Mouse (Mus musculus): ENCODE results near the gene Pex6. TPM values are rescaled to one million over a fixed set of nuclear protein-coding genes. Genes with fewer than 3 reads are reported as not detected.

Pex6 gene
- 8.1 and 10.4 TPM in 2 replicates for polyA plus RNA-seq (2015; fragmentation: Nextera tagmentation; extraction: Ambion mirVana)

- Histone ChIP-seq H3K27me3 (ENCODE audit: control insufficient read depth, insufficient read depth, low read depth, low read length) (no peaks in the 10 kb centered on the region), H3K4me1 (ENCODE audit: control insufficient read depth, low read depth, low read length) (peaks cover 16% of the 10 kb centered on the region), H3K4me3 (ENCODE audit: low read depth, low read length) (peak within 1 kb of the TSS; percentile 99), H3K9ac (ENCODE audit: low read depth, low read length) (peak within 1 kb of the TSS; percentile 95), H3K4me2 (ENCODE audit: low read depth, low read length) (peak within 1 kb of the TSS; percentile 73), H3K9me3 (replicated peaks; ENCODE audit: control insufficient read depth, low read length) (no peaks in the 10 kb centered on the region), H3K27ac (ENCODE audit: low read length) (peak within 1 kb of the TSS; percentile 79), H3K36me3 (ENCODE audit: control insufficient read depth, insufficient read depth) (peaks cover 13% of the 10 kb centered on the region)
- peak; percentile 86 for ATAC-seq (ENCODE audit: low read depth)
- whole genome bisulfite sequencing (ENCODE audit: insufficient replicate concordance) = 7% methylated on average over 36 of the region's 36 CpGs
Measured at GRCm38 (mm10) chr17:46710959-46711597, at the start of gene Pex6. Pex6 (plus strand) TSS chr17:46711463.

GRCm38 (mm10) chr17:46661981-46662380, 49.3 kb upstream of the Pex6 start:
- WGBS (ENCODE audit: insufficient replicate concordance) = 83% methylated on average over 12 of the region's 12 CpGs
- H3K27me3 ChIP-seq (ENCODE audit: control insufficient read depth, insufficient read depth, low read depth, low read length) = no peaks in the 10 kb centered on the region
- peaks cover 8% of the 10 kb centered on the region for H3K36me3 ChIP-seq (ENCODE audit: control insufficient read depth, insufficient read depth)
- no peaks in the 10 kb centered on the region for H3K9me3 ChIP-seq (replicated peaks; ENCODE audit: control insufficient read depth, low read length)
- ATAC-seq (ENCODE audit: low read depth) = no peak
- no peak overlapping the region for H3K4me2 ChIP-seq (ENCODE audit: low read depth, low read length)
- no peak overlapping the region for H3K4me3 ChIP-seq (ENCODE audit: low read depth, low read length)
- H3K9ac ChIP-seq (ENCODE audit: low read depth, low read length) = no peak overlapping the region
- H3K4me1 ChIP-seq (ENCODE audit: control insufficient read depth, low read depth, low read length) = no peaks in the 10 kb centered on the region
- H3K27ac ChIP-seq (ENCODE audit: low read length) = no peak overlapping the region

- H3K9me3 ChIP-seq (replicated peaks; ENCODE audit: control insufficient read depth, low read length) = no peaks in the 10 kb centered on the region
- 77% methylated on average over 5 of the region's 5 CpGs for WGBS (ENCODE audit: insufficient replicate concordance)
Measured at GRCm38 (mm10) chr17:46662730-46663129, 48.5 kb upstream of the Pex6 start.

GRCm38 (mm10) chr17:46667712-46668111, 43.6 kb upstream of the Pex6 start:
- WGBS (ENCODE audit: insufficient replicate concordance) = 88% methylated on average over 16 of the region's 16 CpGs
- Histone ChIP-seq H3K9ac (ENCODE audit: low read depth, low read length) (no peak overlapping the region), H3K36me3 (ENCODE audit: control insufficient read depth, insufficient read depth) (peaks cover 12% of the 10 kb centered on the region), H3K4me2 (ENCODE audit: low read depth, low read length) (no peak overlapping the region), H3K9me3 (replicated peaks; ENCODE audit: control insufficient read depth, low read length) (no peaks in the 10 kb centered on the region), H3K4me3 (ENCODE audit: low read depth, low read length) (no peak overlapping the region), H3K27me3 (ENCODE audit: control insufficient read depth, insufficient read depth, low read depth, low read length) (no peaks in the 10 kb centered on the region), H3K4me1 (ENCODE audit: control insufficient read depth, low read depth, low read length) (peaks cover under 1% of the 10 kb centered on the region), H3K27ac (ENCODE audit: low read length) (no peak overlapping the region)
- ATAC-seq (ENCODE audit: low read depth) = no peak

More at GRCm38 (mm10) chr17:46662730-46663129, 48.5 kb upstream of the Pex6 start:
- no peak overlapping the region for H3K4me2 ChIP-seq (ENCODE audit: low read depth, low read length)
- no peak overlapping the region for H3K27ac ChIP-seq (ENCODE audit: low read length)
- H3K9ac ChIP-seq (ENCODE audit: low read depth, low read length) = no peak overlapping the region
- H3K27me3 ChIP-seq (ENCODE audit: control insufficient read depth, insufficient read depth, low read depth, low read length) = no peaks in the 10 kb centered on the region
- no peak overlapping the region for H3K4me3 ChIP-seq (ENCODE audit: low read depth, low read length)
- no peaks in the 10 kb centered on the region for H3K4me1 ChIP-seq (ENCODE audit: control insufficient read depth, low read depth, low read length)
- H3K36me3 ChIP-seq (ENCODE audit: control insufficient read depth, insufficient read depth) = peaks cover 8% of the 10 kb centered on the region
- ATAC-seq (ENCODE audit: low read depth) = no peak

GRCm38 (mm10) chr17:46669911-46670310, 41.4 kb upstream of the Pex6 start:
- Histone ChIP-seq H3K9me3 (replicated peaks; ENCODE audit: control insufficient read depth, low read length) (no peaks in the 10 kb centered on the region), H3K27me3 (ENCODE audit: control insufficient read depth, insufficient read depth, low read depth, low read length) (no peaks in the 10 kb centered on the region), H3K4me2 (ENCODE audit: low read depth, low read length) (no peak overlapping the region), H3K9ac (ENCODE audit: low read depth, low read length) (no peak overlapping the region), H3K4me1 (ENCODE audit: control insufficient read depth, low read depth, low read length) (peaks cover 16% of the 10 kb centered on the region), H3K4me3 (ENCODE audit: low read depth, low read length) (no peak overlapping the region), H3K27ac (ENCODE audit: low read length) (no peak overlapping the region), H3K36me3 (ENCODE audit: control insufficient read depth, insufficient read depth) (peaks cover 8% of the 10 kb centered on the region)
- WGBS (ENCODE audit: insufficient replicate concordance) = 85% methylated on average over 10 of the region's 10 CpGs
- ATAC-seq (ENCODE audit: low read depth) = no peak

GRCm38 (mm10) chr17:46673850-46674529, 37.3 kb upstream of the Pex6 start, which contains the start of gene Rrp36:
Rrp36 (minus strand) TSS chr17:46674352.
- peak within 1 kb of the TSS; percentile 72 for H3K9ac ChIP-seq (ENCODE audit: low read depth, low read length)
- peaks cover 23% of the 10 kb centered on the region for H3K36me3 ChIP-seq (ENCODE audit: control insufficient read depth, insufficient read depth)
- peak within 1 kb of the TSS; percentile 81 for H3K4me3 ChIP-seq (ENCODE audit: low read depth, low read length)
- H3K27me3 ChIP-seq (ENCODE audit: control insufficient read depth, insufficient read depth, low read depth, low read length) = no peaks in the 10 kb centered on the region
- no peaks in the 10 kb centered on the region for H3K9me3 ChIP-seq (replicated peaks; ENCODE audit: control insufficient read depth, low read length)
- peaks cover 28% of the 10 kb centered on the region for H3K4me1 ChIP-seq (ENCODE audit: control insufficient read depth, low read depth, low read length)
- peak within 1 kb of the TSS; percentile 83 for H3K27ac ChIP-seq (ENCODE audit: low read length)
- ATAC-seq (ENCODE audit: low read depth) = peak; percentile 94
- H3K4me2 ChIP-seq (ENCODE audit: low read depth, low read length) = peak within 1 kb of the TSS; percentile 68
- under 1% methylated on average over 43 of the region's 43 CpGs for WGBS (ENCODE audit: insufficient replicate concordance)

GRCm38 (mm10) chr17:46674530-46675283, 36.6 kb upstream of the Pex6 start:
- Histone ChIP-seq H3K27me3 (ENCODE audit: control insufficient read depth, insufficient read depth, low read depth, low read length) (no peaks in the 10 kb centered on the region), H3K9ac (ENCODE audit: low read depth, low read length) (peak overlapping the region; percentile 72), H3K27ac (ENCODE audit: low read length) (peak overlapping the region; percentile 83), H3K9me3 (replicated peaks; ENCODE audit: control insufficient read depth, low read length) (no peaks in the 10 kb centered on the region), H3K36me3 (ENCODE audit: control insufficient read depth, insufficient read depth) (peaks cover 19% of the 10 kb centered on the region), H3K4me2 (ENCODE audit: low read depth, low read length) (peak overlapping the region; percentile 68), H3K4me1 (ENCODE audit: control insufficient read depth, low read depth, low read length) (peaks cover 35% of the 10 kb centered on the region), H3K4me3 (ENCODE audit: low read depth, low read length) (peak overlapping the region; percentile 81)
- WGBS (ENCODE audit: insufficient replicate concordance) = 37% methylated on average over 15 of the region's 15 CpGs
- peak; percentile 11; the same call in 1 of the 2 replicates for ATAC-seq (ENCODE audit: low read depth)

- Histone ChIP-seq H3K9me3 (replicated peaks; ENCODE audit: control insufficient read depth, low read length) (no peaks in the 10 kb centered on the region), H3K36me3 (ENCODE audit: control insufficient read depth, insufficient read depth) (peaks cover 18% of the 10 kb centered on the region), H3K27me3 (ENCODE audit: control insufficient read depth, insufficient read depth, low read depth, low read length) (no peaks in the 10 kb centered on the region), H3K4me3 (ENCODE audit: low read depth, low read length) (peak within 1 kb of the TSS; percentile 97), H3K4me2 (ENCODE audit: low read depth, low read length) (peak within 1 kb of the TSS; percentile 95), H3K9ac (ENCODE audit: low read depth, low read length) (peak within 1 kb of the TSS; percentile 91), H3K27ac (ENCODE audit: low read length) (peak within 1 kb of the TSS; percentile 93), H3K4me1 (ENCODE audit: control insufficient read depth, low read depth, low read length) (peaks cover 38% of the 10 kb centered on the region)
- ATAC-seq (ENCODE audit: low read depth) = no peak
- WGBS (ENCODE audit: insufficient replicate concordance) = 81% methylated on average over 8 of the region's 9 CpGs
Measured at GRCm38 (mm10) chr17:46678416-46678815, 32.8 kb upstream of the Pex6 start, which contains the start of gene Mea1. Mea1 (plus strand) TSS chr17:46678793.

Measured in liver, embryonic 16.5 days (tissue).